Mouse (Mus musculus): ENCODE results near the gene Icam2.

DNA sequence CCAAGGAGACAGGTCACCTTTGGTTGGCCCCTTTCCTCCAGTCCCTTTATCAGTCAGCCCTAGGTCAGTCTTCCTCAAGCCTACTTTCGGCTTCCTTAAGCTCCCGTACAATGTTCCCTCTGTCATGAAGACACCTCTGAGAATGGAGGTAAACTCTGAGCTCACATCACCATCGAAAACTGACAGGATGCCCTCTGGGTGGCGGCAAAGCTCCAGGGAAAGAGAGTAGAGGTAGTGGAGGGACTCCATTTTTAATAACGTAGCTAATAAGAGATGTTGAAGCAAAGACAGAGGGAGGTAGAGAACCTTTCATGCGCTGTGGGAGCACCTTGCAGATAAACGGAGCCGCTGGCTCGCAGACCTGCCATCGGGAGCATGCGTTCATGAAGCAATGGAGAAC is 6.9 kb downstream of the Icam2 start:
- no peak for TF ChIP-seq POLR2A (IDR thresholded peaks at IDR 0.05; ENCODE audit: control insufficient read depth in 1 of 2, insufficient read depth in 1 of 2, low read depth in 1 of 2, low read length in 2 of 2, poor library complexity in 1 of 2)
- no peak for TF ChIP-seq USF1 (IDR thresholded peaks at IDR 0.05; ENCODE audit: low read depth, low read length)
